Mouse (Mus musculus): ENCODE measurements around the gene Pigl. TPM values are rescaled to one million over a fixed set of nuclear protein-coding genes. Genes with fewer than 3 reads are reported as not detected.

The Pigl gene
- polyA plus RNA-seq (2012; ENCODE audit: insufficient read depth, insufficient read length, missing spikeins), result 4.2 and 4.7 TPM in 2 replicates

- Histone ChIP-seq H3K27ac (replicated peaks; ENCODE audit: low read depth, low read length) (peak within 1 kb of the TSS; percentile 96), H3K4me1 (ENCODE audit: control insufficient read depth, insufficient read depth, insufficient read length, low read length) (0 out of 2 replicates have a peak, but pooled peaks cover 3% of the 10 kb centered on the region), H3K4me3 (ENCODE audit: insufficient read depth, low read depth, low read length) (peak within 1 kb of the TSS; percentile 94)
Observed at GRCm38 (mm10) chr11:62458276-62458724, at the start of gene Pigl, which contains the start of gene Ncor1. Gene Pigl (plus strand): TSS chr11:62458460. Gene Ncor1 (minus strand): TSS chr11:62458541.

DNA sequence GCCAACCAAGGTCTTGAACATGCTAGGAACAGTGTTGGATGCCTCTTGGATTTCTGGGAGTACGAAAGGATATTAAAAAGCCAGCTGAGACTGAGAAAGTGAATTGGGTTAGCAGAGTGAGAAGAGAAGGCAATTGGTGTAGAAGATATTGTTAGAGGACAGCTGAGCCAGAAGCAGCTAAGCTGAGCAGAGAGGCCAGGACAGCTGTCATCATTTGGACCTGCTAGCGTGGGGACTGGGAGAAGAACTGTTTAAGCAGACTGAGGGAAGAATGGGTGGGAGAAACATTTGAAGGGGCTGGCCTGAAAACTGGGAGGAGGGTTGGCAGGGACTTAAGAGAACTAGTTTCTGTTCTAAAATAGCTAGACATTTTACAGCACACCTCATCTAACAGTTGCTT, 49.4 kb upstream of the Pigl start:
- Histone ChIP-seq H3K27ac (replicated peaks; ENCODE audit: low read depth, low read length) (no peak overlapping the region), H3K4me3 (ENCODE audit: insufficient read depth, low read depth, low read length) (no peak overlapping the region), H3K4me1 (ENCODE audit: control insufficient read depth, insufficient read depth, insufficient read length, low read length) (no peaks in the 10 kb centered on the region)

- Histone ChIP-seq H3K4me1 (ENCODE audit: control insufficient read depth, insufficient read depth, insufficient read length, low read length) (no peaks in the 10 kb centered on the region), H3K4me3 (ENCODE audit: insufficient read depth, low read depth, low read length) (no peak overlapping the region), H3K27ac (replicated peaks; ENCODE audit: low read depth, low read length) (no peak overlapping the region)
Observed at GRCm38 (mm10) chr11:62409611-62410010, 48.6 kb upstream of the Pigl start.

- H3K4me1 ChIP-seq (ENCODE audit: control insufficient read depth, insufficient read depth, insufficient read length, low read length), result no peaks in the 10 kb centered on the region
- no peak overlapping the region for H3K4me3 ChIP-seq (ENCODE audit: insufficient read depth, low read depth, low read length)
- no peak overlapping the region for H3K27ac ChIP-seq (replicated peaks; ENCODE audit: low read depth, low read length)
Observed at GRCm38 (mm10) chr11:62415026-62415425, 43.2 kb upstream of the Pigl start.

DNA sequence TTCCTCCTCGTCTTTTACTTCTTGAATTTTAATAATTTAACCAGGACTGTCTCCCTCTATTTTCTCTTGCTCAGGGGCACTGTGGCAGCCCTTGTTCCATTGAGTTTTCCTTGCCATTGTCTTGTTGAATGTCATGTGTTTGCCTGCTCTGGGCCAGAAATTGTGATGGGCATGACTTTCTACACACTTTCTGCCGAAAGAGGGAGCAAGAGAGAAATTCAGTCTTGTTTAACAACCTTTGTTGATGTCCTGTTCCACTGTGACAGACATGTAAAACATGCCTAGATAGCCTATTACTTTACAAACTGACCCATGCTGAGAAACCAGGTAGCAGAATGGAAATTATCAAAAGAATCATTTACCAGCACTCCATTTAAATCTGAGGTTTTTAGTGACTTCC, 33.7 kb upstream of the Pigl start:
- Histone ChIP-seq H3K4me1 (ENCODE audit: control insufficient read depth, insufficient read depth, insufficient read length, low read length) (no peaks in the 10 kb centered on the region), H3K4me3 (ENCODE audit: insufficient read depth, low read depth, low read length) (no peak overlapping the region), H3K27ac (replicated peaks; ENCODE audit: low read depth, low read length) (no peak overlapping the region)

- Histone ChIP-seq H3K27ac (replicated peaks; ENCODE audit: low read depth, low read length) (no peak overlapping the region), H3K4me1 (ENCODE audit: control insufficient read depth, insufficient read depth, insufficient read length, low read length) (no peaks in the 10 kb centered on the region), H3K4me3 (ENCODE audit: insufficient read depth, low read depth, low read length) (no peak overlapping the region)
Observed at GRCm38 (mm10) chr11:62426266-62426665, 32.0 kb upstream of the Pigl start.

DNA sequence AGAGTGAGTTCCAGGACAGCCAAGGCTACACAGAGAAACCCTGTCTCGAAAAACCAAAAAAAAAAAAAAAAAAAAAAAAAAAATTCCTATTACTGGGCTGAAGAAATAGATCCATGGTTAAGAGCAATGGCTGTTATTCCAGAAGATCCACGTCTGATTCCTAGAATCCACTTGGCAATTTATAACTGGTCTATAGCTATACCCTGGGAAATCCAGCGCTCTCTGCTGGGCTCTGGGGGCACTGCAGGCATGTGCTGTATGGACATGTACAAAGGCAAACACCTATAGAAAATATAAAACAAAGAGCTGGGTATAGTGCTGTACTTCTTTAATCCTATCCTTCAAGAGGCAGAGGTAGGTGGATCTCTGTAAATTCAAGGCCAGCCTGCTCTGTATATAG, 31.2 kb upstream of the Pigl start:
- Histone ChIP-seq H3K4me3 (ENCODE audit: insufficient read depth, low read depth, low read length) (no peak overlapping the region), H3K27ac (replicated peaks; ENCODE audit: low read depth, low read length) (no peak overlapping the region), H3K4me1 (ENCODE audit: control insufficient read depth, insufficient read depth, insufficient read length, low read length) (peaks cover 3% of the 10 kb centered on the region)

DNA sequence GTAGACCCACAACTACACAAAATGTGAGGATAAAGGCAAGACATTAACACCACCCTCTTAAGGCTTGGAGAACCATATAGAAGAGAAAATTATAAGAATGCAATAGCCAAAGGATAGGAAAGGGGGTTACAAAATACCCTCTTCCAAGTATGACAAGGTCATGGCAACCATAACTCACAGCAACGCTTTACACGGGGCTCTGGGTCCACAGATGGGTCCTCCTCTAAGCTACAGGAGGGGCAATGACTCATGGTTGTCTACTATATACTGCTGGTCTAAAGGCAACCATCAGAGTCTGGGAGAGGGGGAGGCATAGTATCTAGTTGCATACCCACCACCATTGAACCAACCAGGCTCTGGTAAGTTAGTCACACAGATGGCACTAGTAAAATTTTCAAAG, 26.0 kb upstream of the Pigl start:
- peaks cover 5% of the 10 kb centered on the region for H3K4me1 ChIP-seq (ENCODE audit: control insufficient read depth, insufficient read depth, insufficient read length, low read length)
- H3K27ac ChIP-seq (replicated peaks; ENCODE audit: low read depth, low read length), result no peak overlapping the region
- H3K4me3 ChIP-seq (ENCODE audit: insufficient read depth, low read depth, low read length), result no peak overlapping the region

GRCm38 (mm10) chr11:62440670-62441315, 17.5 kb upstream of the Pigl start:
- Histone ChIP-seq H3K4me3 (ENCODE audit: insufficient read depth, low read depth, low read length) (no peak overlapping the region), H3K4me1 (ENCODE audit: control insufficient read depth, insufficient read depth, insufficient read length, low read length) (no peaks in the 10 kb centered on the region; the same call in 1 of the 2 replicates), H3K27ac (replicated peaks; ENCODE audit: low read depth, low read length) (no peak overlapping the region)

DNA sequence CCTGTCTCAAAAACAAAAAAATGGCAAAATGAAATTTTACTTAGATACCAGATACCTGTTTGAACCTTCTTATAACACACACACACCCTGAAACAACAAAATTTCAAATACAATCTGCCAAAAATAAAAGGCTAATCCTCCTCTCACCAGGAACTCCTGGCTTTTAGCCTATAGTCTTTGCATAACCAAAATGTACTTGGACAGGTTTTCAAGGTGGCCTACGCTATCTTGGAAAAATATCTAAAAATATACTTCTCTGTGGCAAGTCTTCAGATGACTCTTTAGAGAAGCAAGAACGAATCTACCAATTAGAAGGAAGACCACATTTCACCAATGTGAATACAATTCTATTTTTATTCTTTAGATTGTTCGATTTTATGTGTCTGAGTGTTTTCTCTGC, 12.5 kb upstream of the Pigl start:
- Histone ChIP-seq H3K27ac (replicated peaks; ENCODE audit: low read depth, low read length) (no peak overlapping the region), H3K4me3 (ENCODE audit: insufficient read depth, low read depth, low read length) (no peak overlapping the region), H3K4me1 (ENCODE audit: control insufficient read depth, insufficient read depth, insufficient read length, low read length) (no peaks in the 10 kb centered on the region; the same call in 1 of the 2 replicates)

- no peaks in the 10 kb centered on the region for H3K4me1 ChIP-seq (ENCODE audit: control insufficient read depth, insufficient read depth, insufficient read length, low read length)
- no peak overlapping the region for H3K27ac ChIP-seq (replicated peaks; ENCODE audit: low read depth, low read length)
Observed at GRCm38 (mm10) chr11:62448971-62449370, 9.3 kb upstream of the Pigl start.

GRCm38 (mm10) chr11:62455193-62455592, 3.1 kb upstream of the Pigl start:
- H3K4me3 ChIP-seq (ENCODE audit: insufficient read depth, low read depth, low read length), result no peak overlapping the region

More at GRCm38 (mm10) chr11:62448971-62449370, 9.3 kb upstream of the Pigl start:
- no peak overlapping the region for H3K4me3 ChIP-seq (ENCODE audit: insufficient read depth, low read depth, low read length)

GRCm38 (mm10) chr11:62456021-62456482, 2.2 kb upstream of the Pigl start:
- no peak overlapping the region for H3K27ac ChIP-seq (replicated peaks; ENCODE audit: low read depth, low read length)
- peak overlapping the region; percentile 94 for H3K4me3 ChIP-seq (ENCODE audit: insufficient read depth, low read depth, low read length)
- H3K4me1 ChIP-seq (ENCODE audit: control insufficient read depth, insufficient read depth, insufficient read length, low read length), result 0 out of 2 replicates have a peak, but pooled peaks cover 3% of the 10 kb centered on the region

More at GRCm38 (mm10) chr11:62455193-62455592, 3.1 kb upstream of the Pigl start:
- 0 out of 2 replicates have a peak, but pooled peaks cover 3% of the 10 kb centered on the region for H3K4me1 ChIP-seq (ENCODE audit: control insufficient read depth, insufficient read depth, insufficient read length, low read length)
- no peak overlapping the region for H3K27ac ChIP-seq (replicated peaks; ENCODE audit: low read depth, low read length)

DNA sequence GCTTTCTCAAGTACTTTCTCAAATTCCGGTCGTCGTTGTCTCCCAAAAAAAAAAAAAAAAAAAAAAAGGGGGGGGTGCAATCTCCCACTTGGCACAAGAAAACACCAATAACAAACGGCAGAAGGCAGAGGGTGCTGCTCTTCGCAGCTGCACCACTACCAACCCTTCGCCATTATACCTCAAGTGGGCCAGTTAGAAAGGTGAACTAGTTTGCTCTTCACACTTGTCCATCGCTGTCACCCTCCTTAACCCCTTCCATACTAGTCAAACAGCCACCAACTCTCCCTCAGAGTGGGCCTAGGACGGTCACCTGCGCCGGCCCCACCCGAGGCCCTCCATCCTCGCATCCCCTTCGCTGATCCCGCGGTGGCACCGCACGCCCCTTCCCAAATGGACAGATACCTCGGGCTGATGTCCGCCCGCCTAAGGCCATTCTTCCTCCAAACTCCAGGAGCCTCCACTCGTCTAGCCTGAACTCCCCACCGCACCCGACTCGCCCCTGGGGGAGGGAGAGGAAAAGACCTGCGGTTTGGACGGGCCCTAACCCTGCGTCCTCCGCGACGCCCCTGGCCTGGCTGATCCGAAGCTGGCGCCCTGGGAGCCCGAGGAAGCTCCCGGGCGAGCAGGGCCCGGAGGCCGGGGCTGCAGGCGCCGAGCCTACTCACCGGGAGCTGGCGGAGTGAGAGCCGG, 1.6 kb upstream of the Pigl start:
- H3K4me1 ChIP-seq (ENCODE audit: control insufficient read depth, insufficient read depth, insufficient read length, low read length), result 0 out of 2 replicates have a peak, but pooled peaks cover 3% of the 10 kb centered on the region
- H3K4me3 ChIP-seq (ENCODE audit: insufficient read depth, low read depth, low read length), result peak overlapping the region; percentile 94
- H3K27ac ChIP-seq (replicated peaks; ENCODE audit: low read depth, low read length), result peak overlapping the region; percentile 89

- H3K27ac ChIP-seq (replicated peaks; ENCODE audit: low read depth, low read length), result peak overlapping the region; percentile 96
- peak overlapping the region; percentile 94 for H3K4me3 ChIP-seq (ENCODE audit: insufficient read depth, low read depth, low read length)
- H3K4me1 ChIP-seq (ENCODE audit: control insufficient read depth, insufficient read depth, insufficient read length, low read length), result 0 out of 2 replicates have a peak, but pooled peaks cover 3% of the 10 kb centered on the region
Observed at GRCm38 (mm10) chr11:62457241-62457890, 894 bp upstream of the Pigl start.

All from brown adipose tissue, adult 24 weeks (tissue).